Mouse (Mus musculus) midbrain, embryonic 14.5 days (tissue): ENCODE results near the gene Zfp575. TPM values are rescaled to one million over a fixed set of nuclear protein-coding genes. Genes with fewer than 3 reads are reported as not detected.

Experiments
- ATAC-seq: fragments of 200-750 bp; cut with Nextera tagmentation; 2 replicates; pipeline ENCODE4 v1.8.0; 2017; ENCODE audit warnings: moderate number of reproducible peaks, moderate library complexity; ENCODE audit not compliant: low FRiP score, low TSS enrichment
- DNase-seq: peaks from one replicate; pipeline ENCODE4 v3.0.0-alpha.2; 2015
- H3K27ac ChIP-seq: fragments of 300-500 bp; sonication (generic); replicated peaks from 2 replicates; pipeline ENCODE4 v1.5.1; 2014; ENCODE audit warnings: mild to moderate bottlenecking, low read depth, low read length, moderate library complexity
- H3K27me3 ChIP-seq: fragments of 300-500 bp; sonication (generic); 2 replicates; pipeline ENCODE4 v1.6.1; 2014; ENCODE audit warnings: low read length, control low read depth, mixed read lengths; ENCODE audit not compliant: control insufficient read depth, insufficient read depth
- H3K36me3 ChIP-seq: fragments of 300-500 bp; sonication (generic); 2 replicates; pipeline ENCODE4 v1.6.1; 2014; ENCODE audit warnings: low read length, control low read depth; ENCODE audit not compliant: control insufficient read depth, insufficient read depth
- H3K4me1 ChIP-seq: fragments of 300-500 bp; sonication (generic); 2 replicates; pipeline ENCODE4 v1.6.1; 2014; ENCODE audit warnings: mild to moderate bottlenecking, antibody characterized with exemption, low read length, control low read depth; ENCODE audit not compliant: control insufficient read depth, insufficient read depth
- H3K4me2 ChIP-seq: fragments of 300-500 bp; sonication (generic); 2 replicates; pipeline ENCODE4 v1.6.1; 2014; ENCODE audit warnings: mild to moderate bottlenecking, low read length, moderate library complexity
- H3K4me3 ChIP-seq: fragments of 300-500 bp; sonication (generic); replicated peaks from 2 replicates; pipeline ENCODE4 v1.5.1; 2014; ENCODE audit warnings: low read depth, low read length
- H3K9ac ChIP-seq: fragments of 300-500 bp; sonication (generic); replicated peaks from 2 replicates; pipeline ENCODE4 v1.6.1; 2014; ENCODE audit warnings: mild to moderate bottlenecking, low read length, moderate library complexity
- H3K9me3 ChIP-seq: fragments of 300-500 bp; sonication (generic); 2 replicates; pipeline ENCODE4 v1.6.1; 2016; ENCODE audit warnings: low read length, control low read depth, mixed read lengths; ENCODE audit not compliant: control insufficient read depth
- WGBS: fragments of 180-500 bp; shearing (Covaris S2); extraction: QIAGEN DNeasy Blood & Tissue Kit; methylation state at CpG from one replicate; pipeline ENCODE4 v1.1.7; 2014; 5-methylcytosine and 5-hydroxymethylcytosine counted together
- polyA plus RNA-seq: library from polyadenylated mRNA; unstranded; fragments of >200 nt; fragmentation: Nextera tagmentation; extraction: Ambion mirVana; gene quantifications from 2 replicates; pipeline ENCODE4 v1.2.1, GENCODE M21; 2014

Gene Zfp575
- polyA plus RNA-seq, 1 experiment from 2014 or later, result 9.2 TPM

DNA sequence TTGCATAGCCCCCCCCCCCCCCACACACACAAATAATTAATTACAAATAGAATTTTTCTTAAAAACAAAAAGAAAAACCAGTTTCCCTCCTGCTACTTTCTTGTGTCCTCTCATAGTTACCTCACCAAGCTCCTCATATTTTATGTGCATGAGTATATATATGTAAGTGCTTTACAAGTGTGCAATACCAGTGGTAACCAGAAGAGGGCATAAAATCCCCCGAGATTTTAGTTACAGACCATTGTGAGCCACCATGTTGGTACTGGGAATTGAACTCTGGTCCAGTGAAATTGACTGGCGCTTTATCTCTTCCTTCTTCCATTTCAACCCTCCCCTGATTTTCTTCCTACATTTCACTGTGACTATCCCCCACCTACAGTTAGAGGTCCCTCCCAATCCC, 42.9 kb downstream of the Zfp575 start:
- ATAC-seq, result no peak
- Histone ChIP-seq H3K27me3 (no peaks in the 10 kb centered on the region), H3K9me3 (no peaks in the 10 kb centered on the region), H3K36me3 (0 out of 2 replicates have a peak, but pooled peaks cover 4% of the 10 kb centered on the region), H3K4me3 (no peak overlapping the region), H3K27ac (no peak overlapping the region), H3K4me1 (peaks cover 11% of the 10 kb centered on the region; the same call in 1 of the 2 replicates), H3K4me2 (no peak overlapping the region), H3K9ac (no peak overlapping the region)
- DNase-seq, result no peak
- WGBS, result 88% methylated on average over 2 of the region's 2 CpGs

DNA sequence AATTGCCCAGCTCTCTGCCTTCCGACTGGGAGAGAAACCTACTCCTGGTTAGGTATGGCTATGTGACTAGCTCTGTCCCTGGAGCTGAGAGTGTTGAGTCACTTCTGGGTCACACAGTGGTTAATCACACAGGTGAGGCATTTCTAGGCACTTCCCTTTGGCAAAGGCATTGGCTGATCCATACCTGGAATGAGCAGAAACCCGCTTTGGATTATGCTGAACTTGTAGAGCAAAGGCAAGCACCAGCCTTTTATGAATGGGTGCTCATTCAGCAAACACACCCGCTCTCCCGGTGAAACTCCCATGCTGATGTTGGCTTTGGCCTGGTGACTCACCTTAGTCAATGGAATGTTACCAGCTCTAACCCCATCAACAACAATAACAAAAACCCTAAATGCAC, 47.8 kb downstream of the Zfp575 start:
- ATAC-seq, result no peak

DNA sequence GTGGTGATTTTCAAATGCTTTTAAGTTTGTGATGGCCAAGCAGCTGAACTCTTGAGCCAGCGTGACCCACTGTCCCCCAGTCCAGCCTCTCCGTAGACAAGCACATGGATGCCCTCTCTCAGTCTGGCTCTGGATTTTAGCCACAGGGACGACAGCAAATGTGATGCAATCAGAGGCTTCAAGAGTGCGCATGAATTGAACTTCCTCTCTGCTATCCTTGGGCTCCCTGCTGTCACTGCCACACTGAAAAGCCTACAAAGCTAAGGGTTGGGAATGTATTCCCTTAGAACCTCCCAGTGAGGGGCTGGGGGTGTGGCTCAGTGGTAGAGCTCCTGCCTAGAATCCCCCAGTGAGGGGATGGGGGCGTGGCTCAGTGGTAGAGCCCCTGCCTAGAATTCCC, 48.7 kb downstream of the Zfp575 start:
- Histone ChIP-seq H3K9me3 (no peaks in the 10 kb centered on the region), H3K36me3 (peaks cover 25% of the 10 kb centered on the region), H3K9ac (no peak overlapping the region), H3K27me3 (no peaks in the 10 kb centered on the region), H3K4me3 (no peak overlapping the region), H3K27ac (no peak overlapping the region), H3K4me1 (peaks cover 5% of the 10 kb centered on the region), H3K4me2 (no peak overlapping the region)
- WGBS, result 80% methylated on average over 5 of the region's 5 CpGs
- no peak for DNase-seq
- ATAC-seq, result no peak

More for the DNA sequence above, 47.8 kb downstream of the Zfp575 start:
- no peaks in the 10 kb centered on the region for H3K4me1 ChIP-seq
- no peak overlapping the region for H3K27ac ChIP-seq
- no peak overlapping the region for H3K4me3 ChIP-seq
- 95% methylated on average over 4 of the region's 4 CpGs for WGBS
- no peak overlapping the region for H3K4me2 ChIP-seq
- H3K36me3 ChIP-seq, result peaks cover 16% of the 10 kb centered on the region
- no peaks in the 10 kb centered on the region for H3K9me3 ChIP-seq
- no peak for DNase-seq
- H3K9ac ChIP-seq, result no peak overlapping the region
- H3K27me3 ChIP-seq, result no peaks in the 10 kb centered on the region

DNA sequence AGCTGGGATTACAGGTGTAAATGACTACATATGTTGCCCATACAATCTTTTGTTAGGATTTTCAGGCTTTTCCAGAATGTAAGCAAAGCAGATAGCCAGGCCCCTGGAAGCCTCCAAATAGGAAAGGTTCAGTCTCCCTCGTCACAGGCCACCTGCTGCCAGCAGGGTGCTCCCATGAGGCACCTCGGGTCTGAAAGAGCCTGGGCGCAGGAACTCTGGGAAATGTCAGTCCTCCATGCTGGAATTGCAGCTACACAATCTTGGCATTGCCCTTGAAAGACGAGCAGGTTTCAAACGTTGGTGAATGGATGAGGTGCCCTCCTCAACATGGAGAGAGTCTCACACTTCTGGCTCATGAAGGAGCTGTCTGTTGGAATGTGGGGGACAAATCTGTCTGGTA, 49.3 kb downstream of the Zfp575 start:
- no peak for DNase-seq

DNA sequence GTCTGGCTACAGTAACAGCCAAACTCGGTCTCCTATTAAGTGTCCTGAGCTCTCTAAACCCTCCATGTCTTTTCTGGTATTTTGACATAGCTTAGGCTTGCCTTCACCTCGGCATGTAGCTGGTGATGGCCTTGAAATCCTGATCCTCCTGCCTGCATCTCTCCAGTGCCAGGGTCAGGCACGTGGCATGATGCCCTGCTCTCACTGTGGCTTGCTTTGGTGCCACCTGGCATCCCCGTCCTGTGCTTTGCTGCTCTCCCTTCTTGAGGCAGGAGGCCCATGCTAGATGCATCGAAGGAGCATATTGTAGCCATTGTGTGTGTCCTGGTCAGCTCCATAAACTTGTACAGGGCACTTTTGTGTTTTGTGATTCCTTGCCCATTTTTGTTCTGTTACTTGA, 49.9 kb downstream of the Zfp575 start:
- Histone ChIP-seq H3K4me1 (peaks cover 10% of the 10 kb centered on the region), H3K27ac (no peak overlapping the region), H3K4me2 (no peak overlapping the region), H3K9ac (no peak overlapping the region), H3K4me3 (no peak overlapping the region), H3K36me3 (peaks cover 34% of the 10 kb centered on the region), H3K27me3 (no peaks in the 10 kb centered on the region), H3K9me3 (no peaks in the 10 kb centered on the region)
- DNase-seq (no peak), ATAC-seq (no peak)
- 83% methylated on average over 5 of the region's 5 CpGs for WGBS

More for the DNA sequence above, 49.3 kb downstream of the Zfp575 start:
- Histone ChIP-seq H3K27me3 (no peaks in the 10 kb centered on the region), H3K4me2 (no peak overlapping the region), H3K27ac (no peak overlapping the region), H3K4me3 (no peak overlapping the region), H3K36me3 (peaks cover 31% of the 10 kb centered on the region), H3K4me1 (peaks cover 10% of the 10 kb centered on the region), H3K9me3 (no peaks in the 10 kb centered on the region), H3K9ac (no peak overlapping the region)
- 45% methylated on average over 5 of the region's 5 CpGs for WGBS
- no peak for ATAC-seq

DNA sequence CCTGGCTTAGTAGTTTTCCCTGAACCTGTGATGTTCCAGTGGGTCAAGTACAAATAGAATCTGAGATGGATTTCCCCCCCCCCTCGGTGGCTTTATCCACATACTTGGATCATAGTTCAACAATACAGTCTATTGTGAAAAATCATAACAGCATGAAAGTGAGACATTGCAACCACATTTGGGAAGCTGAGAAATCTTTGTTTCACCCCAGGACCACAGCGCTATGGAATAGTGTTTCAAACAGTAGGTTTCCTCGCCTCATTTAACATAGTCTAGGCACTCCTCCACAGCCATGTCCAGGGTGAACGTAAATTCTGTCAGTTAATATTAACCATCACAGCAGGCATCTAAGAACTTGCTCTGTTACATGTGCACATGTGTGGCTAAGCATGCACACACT, 50.4 kb downstream of the Zfp575 start:
- no peak for DNase-seq
- Histone ChIP-seq H3K4me3 (no peak overlapping the region), H3K4me1 (peaks cover 15% of the 10 kb centered on the region), H3K9me3 (no peaks in the 10 kb centered on the region), H3K4me2 (no peak overlapping the region), H3K9ac (no peak overlapping the region), H3K36me3 (peaks cover 37% of the 10 kb centered on the region), H3K27me3 (no peaks in the 10 kb centered on the region), H3K27ac (no peak overlapping the region)
- 86% methylated on average over 4 of the region's 4 CpGs for WGBS
- ATAC-seq, result no peak

DNA sequence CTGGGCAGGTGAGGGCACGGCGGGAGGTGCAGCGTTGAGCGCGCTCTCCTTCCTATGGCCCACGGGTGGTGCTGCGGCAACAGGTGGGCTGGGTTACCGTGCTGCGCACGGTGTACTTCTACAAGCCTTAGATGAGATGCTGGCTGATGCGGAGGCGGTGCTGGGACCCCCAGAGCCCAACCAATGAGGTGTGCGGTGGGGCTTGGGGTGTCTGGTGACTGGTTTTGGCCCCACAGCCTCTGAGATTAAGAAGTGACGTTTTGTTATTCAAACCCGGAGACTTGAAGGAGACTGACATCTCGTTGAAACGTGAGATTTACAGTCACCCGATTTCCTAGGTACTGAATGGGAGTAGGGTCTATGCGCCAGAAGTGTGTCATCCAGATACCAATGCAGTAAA, 53.1 kb downstream of the Zfp575 start:
- peak overlapping the region; percentile 12; the same call in 1 of the 2 replicates for H3K4me3 ChIP-seq
- H3K36me3 ChIP-seq, result peaks cover 41% of the 10 kb centered on the region

More for the DNA sequence above, 53.1 kb downstream of the Zfp575 start:
- WGBS, result 31% methylated on average over 19 of the region's 19 CpGs
- ATAC-seq (no peak), DNase-seq (no peak)
- H3K9ac ChIP-seq, result no peak overlapping the region
- H3K27me3 ChIP-seq, result no peaks in the 10 kb centered on the region
- peaks cover 25% of the 10 kb centered on the region for H3K4me1 ChIP-seq
- peak overlapping the region; percentile 38 for H3K4me2 ChIP-seq
- H3K9me3 ChIP-seq, result no peaks in the 10 kb centered on the region
- no peak overlapping the region for H3K27ac ChIP-seq

Other genes starting within 250 kb of the Zfp575 start
- gene Lypd5, start 238.4 kb downstream of the Zfp575 start, polyA plus RNA-seq, result not detected in 2 replicates
- gene Kcnn4, start 217.4 kb downstream of the Zfp575 start, polyA plus RNA-seq, result 0.43 and 0.45 TPM in 2 replicates
- 32.9 and 33.3 TPM in 2 replicates for gene Smg9, start 188.0 kb downstream of the Zfp575 start, polyA plus RNA-seq
- not detected in 2 replicates for gene Irgc1, start 135.3 kb downstream of the Zfp575 start, polyA plus RNA-seq
- gene Plaur, start 125.2 kb downstream of the Zfp575 start, polyA plus RNA-seq, result 1.1 and 2.6 TPM in 2 replicates
- gene Cadm4, start 105.6 kb downstream of the Zfp575 start, polyA plus RNA-seq, result 26.2 and 63.4 TPM in 2 replicates
- 216 and 303 TPM in 2 replicates for gene Zfp428, start 80.6 kb downstream of the Zfp575 start, polyA plus RNA-seq
- 0.93 and 1.8 TPM in 2 replicates for gene AC161166.1, start 75.2 kb downstream of the Zfp575 start, polyA plus RNA-seq
- 24.6 and 30.3 TPM in 2 replicates for gene Irgq, start 57.0 kb downstream of the Zfp575 start, polyA plus RNA-seq
- gene Pinlyp, start 41.5 kb downstream of the Zfp575 start, polyA plus RNA-seq, result not detected in 2 replicates
- gene Xrcc1, start 41.4 kb downstream of the Zfp575 start, polyA plus RNA-seq, result 55.0 and 55.8 TPM in 2 replicates
- 18.5 and 24.2 TPM in 2 replicates for gene Ethe1, start 98 bp downstream of the Zfp575 start, polyA plus RNA-seq
- gene Phldb3, start 23.1 kb upstream of the Zfp575 start, polyA plus RNA-seq, result not detected in 2 replicates
- 0.13 and 0.26 TPM in 2 replicates for gene Lypd3, start 48.9 kb upstream of the Zfp575 start, polyA plus RNA-seq
- not detected in 2 replicates for gene Tex101, start 89.0 kb upstream of the Zfp575 start, polyA plus RNA-seq
- not detected in 2 replicates for gene BC049730, start 121.6 kb upstream of the Zfp575 start, polyA plus RNA-seq
- not detected in 2 replicates for gene Gm4763, start 139.3 kb upstream of the Zfp575 start, polyA plus RNA-seq
- gene Cd177, start 172.7 kb upstream of the Zfp575 start, polyA plus RNA-seq, result 0.24 and 1.2 TPM in 2 replicates
- not detected in 2 replicates for gene Ceacam10, start 189.6 kb upstream of the Zfp575 start, polyA plus RNA-seq